Comparison of ENCODE assay signal across 10 mouse cellular contexts in the genomic region with DNA sequence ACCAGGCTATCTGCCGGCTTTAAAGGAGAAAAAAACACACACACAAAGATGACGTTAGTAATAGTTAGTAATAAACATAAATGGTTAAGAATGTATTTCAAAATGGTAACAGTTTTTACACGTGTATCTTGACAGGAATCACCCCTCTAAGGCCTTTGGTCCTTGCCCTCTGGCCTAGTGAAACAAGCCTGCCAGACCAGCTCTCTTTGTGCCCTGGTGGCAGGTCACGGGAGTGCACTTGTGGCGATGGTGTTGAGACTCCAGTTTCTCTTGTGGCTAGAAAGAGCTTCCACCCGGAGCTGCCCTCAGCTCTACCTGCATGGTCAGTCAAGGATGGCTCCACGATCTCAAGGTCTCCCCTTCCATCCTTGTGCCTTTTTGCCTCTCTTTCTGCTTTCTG.
DNase-seq lines count a peak whose midpoint lies in the region; ATAC-seq lines count a peak whose summit lies in the region.
"Had no signal": no experiment of that assay in that cellular context is flagged by ENCODE, and none has a peak within 500 bp of the region (broad histone marks: within the 10 kb centered on the region; RNA-seq: fewer than 3 reads in every experiment).

No protein-coding gene starts in this region.

- WGBS in midbrain, embryonic 11.5 days = 58% methylated on average over 7 of the region's 7 CpGs
- 69% methylated on average over 7 of the region's 7 CpGs for WGBS in midbrain, embryonic 13.5 days

- no peaks in the 10 kb centered on the region for H3K36me3 ChIP-seq in midbrain, embryonic 11.5 days (ENCODE audit: control insufficient read depth, insufficient read depth, low read length)
- H3K36me3 ChIP-seq in midbrain, embryonic 13.5 days = no peaks in the 10 kb centered on the region
- H3K36me3 ChIP-seq: limb, embryonic 15.5 days; neural tube, embryonic 13.5 days had no signal

- no peak overlapping the region for H3K4me3 ChIP-seq in midbrain, embryonic 11.5 days (ENCODE audit: low read depth, low read length)
- no peak overlapping the region for H3K4me3 ChIP-seq in midbrain, embryonic 13.5 days (replicated peaks)
- H3K4me3 ChIP-seq: limb, embryonic 15.5 days; neural tube, embryonic 13.5 days had no signal

- H3K27ac ChIP-seq in midbrain, embryonic 11.5 days (ENCODE audit: low read depth, low read length) = no peak overlapping the region
- no peak overlapping the region for H3K27ac ChIP-seq in midbrain, embryonic 13.5 days
- H3K27ac ChIP-seq: limb, embryonic 15.5 days; neural tube, embryonic 13.5 days had no signal

- H3K4me1 ChIP-seq in midbrain, embryonic 11.5 days (ENCODE audit: control insufficient read depth, insufficient read depth, low read length) = no peaks in the 10 kb centered on the region
- no peaks in the 10 kb centered on the region for H3K4me1 ChIP-seq in midbrain, embryonic 13.5 days (replicated peaks)

- no peak overlapping the region for H3K4me2 ChIP-seq in midbrain, embryonic 11.5 days
- H3K4me2 ChIP-seq in midbrain, embryonic 13.5 days (replicated peaks) = no peak overlapping the region
- H3K4me2 ChIP-seq: limb, embryonic 15.5 days; neural tube, embryonic 13.5 days had no signal

- intact Hi-C loops in gastrocnemius, postnatal 14 days (cut with DNase I; ENCODE audit: low total_unique reads) = no loop called here

- peak; percentile 28 for DNase-seq in gastrocnemius, postnatal 10 days
- no peak for DNase-seq in gastrocnemius, postnatal 14 days
- peak; percentile 88 for DNase-seq in midbrain, embryonic 11.5 days (ENCODE audit: low spot score, missing footprints)
- peak; percentile 74 for DNase-seq in testis, postnatal 10 days (ENCODE audit: low spot score)
- DNase-seq in layer of hippocampus, adult 11-12 months (ENCODE audit: low spot score) = no peak
- DNase-seq in heart, adult 8-10 months (ENCODE audit: low spot score) = no peak

- no peaks in the 10 kb centered on the region for H3K9me3 ChIP-seq in midbrain, embryonic 11.5 days (ENCODE audit: control insufficient read depth, low read length)
- no peaks in the 10 kb centered on the region for H3K9me3 ChIP-seq in midbrain, embryonic 13.5 days
- H3K9me3 ChIP-seq: limb, embryonic 15.5 days; neural tube, embryonic 13.5 days had no signal

- ATAC-seq in midbrain, embryonic 11.5 days (ENCODE audit: low FRiP score) = no peak
- ATAC-seq in midbrain, embryonic 13.5 days = no peak
- ATAC-seq in granulocyte monocyte progenitor cell, adult 5-6 weeks (replicated peaks; ENCODE audit: poor library complexity, severe bottlenecking) = peak; percentile 67

- no peak overlapping the region for H3K9ac ChIP-seq in midbrain, embryonic 11.5 days (ENCODE audit: low read length)
- no peak overlapping the region for H3K9ac ChIP-seq in midbrain, embryonic 13.5 days (replicated peaks)
- H3K9ac ChIP-seq: limb, embryonic 15.5 days; neural tube, embryonic 13.5 days had no signal

- H3K27me3 ChIP-seq in midbrain, embryonic 11.5 days (ENCODE audit: control insufficient read depth, insufficient read depth, low read length) = no peaks in the 10 kb centered on the region
- peaks cover 3% of the 10 kb centered on the region; the same call in 1 of the 2 replicates for H3K27me3 ChIP-seq in midbrain, embryonic 13.5 days
- H3K27me3 ChIP-seq: limb, embryonic 15.5 days; neural tube, embryonic 13.5 days had no signal

Comparison
In these comparisons a context has a peak if more than half of its experiments do, and no peak if none do; other contexts are left out.
1. DNase-seq: peak in gastrocnemius, postnatal 10 days (single experiment), midbrain, embryonic 11.5 days (single experiment) and testis, postnatal 10 days (single experiment); none in gastrocnemius, postnatal 14 days (single experiment), layer of hippocampus, adult 11-12 months (single experiment) and heart, adult 8-10 months (single experiment).